Mouse (Mus musculus) thymus, postnatal 10 days (tissue): Measurements from ENCODE around the gene Wnt9b.

Source experiments
- DNase-seq, 2 experiments: peaks; one replicate each; pipeline ENCODE4 v3.0.0; 2021; ENCODE audit warnings: low spot score in 2 of 2

Gene Wnt9b

GRCm38 (mm10) chr11:103683667-103684334 is 65.8 kb downstream of the Wnt9b start:
- DNase-seq, result no peak
